Mouse (Mus musculus) thymus, postnatal 4 days (tissue): ENCODE data around the gene Sdf4.

Source experiments
- DNase-seq: peaks from one replicate; pipeline ENCODE4 v3.0.0; 2021

Gene Sdf4

GRCm38 (mm10) chr4:155992241-155992905 is at the start of gene Sdf4, which contains the start of gene B3galt6:
Gene Sdf4 (plus strand): TSS chr4:155992872.
Gene B3galt6 (minus strand): TSS chr4:155992649.
- peak; percentile 90 for DNase-seq

GRCm38 (mm10) chr4:155943049-155943452 is 49.6 kb upstream of the Sdf4 start:
- no peak for DNase-seq

GRCm38 (mm10) chr4:155943534-155944249 is 49.0 kb upstream of the Sdf4 start, which contains the start of gene Ube2j2:
Gene Ube2j2 (plus strand): TSS chr4:155943831.
- peak; percentile 95 for DNase-seq

- DNase-seq, result no peak
These were observed 48.4 kb upstream of the Sdf4 start for GRCm38 (mm10) chr4:155944271-155944670.

DNA sequence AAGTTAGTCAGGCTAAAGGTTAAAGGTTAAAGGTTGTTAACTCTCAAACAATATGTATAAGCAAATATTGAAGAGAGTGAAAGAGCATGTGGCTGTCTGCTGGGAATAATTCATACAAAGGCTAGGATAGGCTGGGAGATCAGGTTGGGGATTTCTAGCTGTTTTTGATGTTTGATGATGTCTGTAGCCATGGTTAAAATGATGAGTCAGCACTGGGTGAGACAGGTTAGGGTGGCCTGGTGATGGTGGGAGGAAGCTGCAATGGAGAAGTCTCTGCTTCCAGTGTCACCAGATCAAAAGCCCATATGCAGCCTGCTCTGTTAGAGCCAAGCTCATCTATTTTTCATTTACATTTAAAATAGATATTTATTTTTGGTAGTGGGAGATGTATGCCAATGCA is 45.6 kb upstream of the Sdf4 start:
- DNase-seq, result no peak

DNA sequence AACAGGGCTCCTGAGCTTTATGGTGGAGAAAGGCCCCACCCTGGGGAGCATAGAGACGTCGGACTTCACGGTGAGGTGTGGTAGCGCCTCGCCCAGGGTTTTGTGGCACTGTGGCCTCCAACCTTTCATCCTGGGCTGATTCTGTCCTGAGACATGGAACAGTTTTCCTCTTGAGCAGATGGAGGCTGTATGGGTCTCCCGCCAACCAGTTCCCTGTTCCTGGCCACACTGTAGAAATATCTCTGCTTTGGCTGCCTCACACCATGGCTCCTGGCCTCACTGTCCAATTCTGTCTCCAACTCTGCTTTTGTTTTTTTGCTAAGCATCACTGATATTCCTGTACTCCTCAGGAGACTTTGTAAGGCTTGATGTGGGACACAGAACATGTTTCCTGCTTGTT is 37.2 kb upstream of the Sdf4 start:
- no peak for DNase-seq

DNA sequence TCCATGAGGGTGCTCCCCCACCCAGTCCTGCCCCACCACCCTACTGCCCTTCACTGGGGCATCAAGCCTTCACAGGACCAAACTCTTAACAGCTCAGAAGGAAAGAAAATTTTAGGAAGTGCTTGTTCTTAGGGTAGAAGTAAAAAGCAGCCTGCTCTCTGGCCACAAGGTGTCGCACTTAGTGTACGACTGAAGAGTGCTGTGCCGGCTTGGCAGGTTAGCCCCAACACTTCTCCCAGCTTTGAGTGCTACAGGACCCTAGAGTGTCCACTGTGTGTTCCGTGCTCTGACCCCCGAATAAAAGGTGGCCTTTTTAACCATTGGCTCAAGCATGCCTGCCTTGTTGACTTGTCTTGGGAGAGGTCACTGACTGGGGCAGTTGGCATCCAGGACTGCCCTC is 33.4 kb upstream of the Sdf4 start:
- DNase-seq, result peak; percentile 86

DNA sequence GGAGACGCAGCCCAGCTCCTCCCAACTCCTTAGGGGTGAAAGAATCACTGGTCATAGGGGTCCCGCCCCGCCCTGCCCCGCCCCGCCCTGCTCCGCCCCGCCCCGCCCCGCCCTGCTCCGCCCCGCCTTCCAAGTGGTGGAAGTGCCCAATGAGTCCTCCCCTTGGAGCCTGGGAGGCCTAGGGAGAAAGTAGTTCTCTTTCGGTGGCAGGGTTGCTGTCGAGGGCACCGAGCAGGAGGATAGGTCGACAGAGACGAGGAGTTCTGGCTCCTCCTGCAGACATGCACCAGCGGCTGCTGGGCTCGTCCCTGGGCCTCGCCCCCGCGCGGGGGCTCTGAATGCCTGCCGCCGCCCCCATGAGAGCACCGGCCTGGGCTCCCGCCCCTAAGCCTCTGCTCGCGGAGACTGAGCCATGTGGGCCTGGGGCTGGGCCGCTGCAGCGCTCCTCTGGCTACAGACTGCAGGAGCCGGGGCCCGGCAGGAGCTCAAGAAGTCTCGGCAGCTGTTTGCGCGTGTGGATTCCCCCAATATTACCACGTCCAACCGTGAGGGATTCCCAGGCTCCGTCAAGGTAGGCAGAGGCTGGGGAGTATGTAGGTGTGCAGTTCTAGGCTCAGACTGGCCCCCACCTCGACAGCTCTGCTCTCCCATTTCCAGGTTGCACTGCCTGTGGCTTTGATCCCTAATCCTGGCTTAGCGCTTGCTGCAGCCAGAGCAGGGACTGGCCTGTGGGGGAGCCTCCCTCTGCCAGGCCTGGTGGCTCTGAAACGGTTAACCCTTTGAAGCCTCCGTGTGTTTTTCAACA is 30.3 kb upstream of the Sdf4 start, which contains the start of gene C1qtnf12:
TSS of gene C1qtnf12 (plus strand) at position 152 of the 805 bp plus-strand sequence.
- DNase-seq, result peak; percentile 54

DNA sequence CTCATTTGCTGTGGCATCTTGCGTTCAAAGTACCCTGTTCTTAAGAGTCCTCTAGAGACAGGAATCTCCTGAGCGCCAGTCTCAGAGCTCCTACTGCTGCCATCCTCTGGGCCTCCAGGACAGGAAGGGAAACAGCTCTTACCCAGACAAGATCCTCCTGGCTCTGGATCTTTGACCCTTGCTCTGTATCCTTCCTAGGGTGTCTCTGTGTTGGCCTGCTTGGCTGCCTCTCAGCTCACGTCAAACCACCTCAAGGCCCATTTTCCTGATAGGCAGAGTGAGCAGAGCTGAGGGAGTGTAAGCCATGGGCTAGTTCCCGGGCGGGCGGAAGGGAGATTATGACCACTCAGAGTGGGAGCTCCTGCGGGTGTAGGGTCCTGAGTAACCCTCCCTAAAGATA is 29.6 kb upstream of the Sdf4 start:
- no peak for DNase-seq

DNA sequence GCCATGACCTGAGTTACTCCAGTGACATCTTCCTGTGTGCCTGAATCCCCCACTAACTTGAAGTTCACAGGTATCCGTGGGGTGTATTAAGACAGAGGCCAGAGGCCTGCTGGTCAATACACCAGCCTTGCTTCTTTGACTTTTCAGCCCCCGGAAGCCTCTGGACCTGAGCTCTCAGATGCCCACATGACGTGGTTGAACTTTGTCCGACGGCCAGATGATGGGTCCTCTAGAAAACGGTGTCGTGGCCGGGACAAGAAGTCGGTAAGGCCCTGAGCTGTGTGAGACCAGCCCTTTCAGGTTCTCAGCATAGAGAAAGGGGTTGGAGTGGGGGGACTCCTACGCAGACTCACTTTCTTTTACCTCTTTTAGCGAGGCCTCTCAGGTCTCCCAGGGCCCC is 28.3 kb upstream of the Sdf4 start:
- DNase-seq, result no peak

- DNase-seq, result no peak
These were observed 23.5 kb upstream of the Sdf4 start for GRCm38 (mm10) chr4:155969043-155969653.

GRCm38 (mm10) chr4:155970286-155970685 is 22.4 kb upstream of the Sdf4 start:
- DNase-seq, result no peak

GRCm38 (mm10) chr4:155972651-155973050 is 20.0 kb upstream of the Sdf4 start:
- no peak for DNase-seq

DNA sequence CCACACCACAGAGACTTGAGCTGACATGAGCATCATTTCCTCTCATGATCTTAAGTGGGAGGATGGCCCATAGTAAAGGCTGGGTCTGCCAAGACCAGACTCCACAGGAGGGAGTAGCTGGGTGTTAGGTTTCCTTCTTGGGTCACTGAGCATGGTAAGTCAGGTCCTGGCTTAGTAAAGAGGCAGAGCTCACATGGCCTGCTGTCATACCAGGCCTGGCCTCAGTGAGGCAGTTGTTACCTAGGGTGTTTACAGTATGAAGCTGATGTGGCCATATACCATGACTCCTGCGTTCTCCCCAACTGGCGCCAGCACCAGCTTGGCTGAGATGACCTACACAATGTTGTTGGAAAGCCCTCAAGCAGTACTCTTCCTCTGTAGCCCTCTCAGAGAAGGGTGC is 19.4 kb upstream of the Sdf4 start:
- no peak for DNase-seq

GRCm38 (mm10) chr4:155981436-155982082 is 11.1 kb upstream of the Sdf4 start:
- no peak for DNase-seq

DNA sequence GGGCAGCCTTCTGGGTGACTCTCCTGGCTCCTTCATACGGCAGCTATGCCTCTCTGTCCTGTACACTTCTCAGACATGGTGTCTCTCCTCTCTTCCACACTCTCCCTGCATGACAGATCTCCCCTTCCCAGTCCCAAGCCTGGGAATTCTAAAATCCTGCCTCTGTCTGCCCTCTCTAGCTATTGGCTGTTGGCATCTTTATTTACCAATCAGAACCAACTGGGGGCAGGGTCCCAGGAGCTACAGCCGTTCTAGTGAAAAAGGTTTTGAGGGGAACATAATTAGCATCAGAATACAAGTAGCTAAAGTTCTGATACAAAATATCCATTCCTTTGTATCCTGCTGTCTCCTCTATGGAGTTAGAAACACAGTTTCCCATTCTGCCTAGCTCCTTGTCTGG is 8.9 kb upstream of the Sdf4 start:
- DNase-seq, result no peak

DNA sequence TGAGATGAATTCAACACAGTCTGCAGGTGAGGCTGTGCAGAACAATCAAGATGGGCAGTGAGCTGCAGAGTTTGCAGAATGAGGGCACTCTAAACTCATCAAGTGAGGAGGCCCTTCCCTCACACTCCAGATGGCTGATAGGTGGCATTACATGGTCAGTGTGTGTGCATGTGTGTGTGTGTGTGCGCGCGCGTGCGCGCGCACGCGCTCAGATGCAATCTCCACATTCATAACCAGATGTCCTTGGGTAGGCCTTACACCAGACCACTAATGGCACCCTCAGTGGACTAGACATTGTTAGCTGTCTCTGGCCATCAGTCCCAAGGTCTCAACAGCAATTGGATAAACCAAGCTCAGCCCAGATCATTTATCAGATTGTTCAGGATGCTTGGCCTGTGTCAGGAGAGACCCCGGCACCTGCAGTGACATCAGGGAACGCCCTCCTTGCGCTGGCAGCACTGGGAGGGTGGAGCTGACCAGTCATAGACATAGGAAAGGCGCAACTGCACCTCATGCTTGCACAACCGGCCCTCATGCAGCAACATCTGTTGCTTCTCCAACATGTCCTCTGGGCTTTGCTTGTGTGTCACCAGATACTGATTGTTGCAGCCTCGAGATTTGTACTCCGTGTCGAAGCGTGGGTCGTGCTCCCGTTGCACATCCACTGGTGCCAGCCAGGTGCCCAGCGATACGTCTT is 1.3 kb upstream of the Sdf4 start:
- no peak for DNase-seq

- DNase-seq, result peak; percentile 69
These were observed 803 bp upstream of the Sdf4 start for GRCm38 (mm10) chr4:155991908-155992230.

- peak; percentile 98 for DNase-seq
These were observed 355 bp downstream of the Sdf4 start for GRCm38 (mm10) chr4:155992906-155993547.

- no peak for DNase-seq
These were observed 934 bp downstream of the Sdf4 start for GRCm38 (mm10) chr4:155993606-155994005.

DNA sequence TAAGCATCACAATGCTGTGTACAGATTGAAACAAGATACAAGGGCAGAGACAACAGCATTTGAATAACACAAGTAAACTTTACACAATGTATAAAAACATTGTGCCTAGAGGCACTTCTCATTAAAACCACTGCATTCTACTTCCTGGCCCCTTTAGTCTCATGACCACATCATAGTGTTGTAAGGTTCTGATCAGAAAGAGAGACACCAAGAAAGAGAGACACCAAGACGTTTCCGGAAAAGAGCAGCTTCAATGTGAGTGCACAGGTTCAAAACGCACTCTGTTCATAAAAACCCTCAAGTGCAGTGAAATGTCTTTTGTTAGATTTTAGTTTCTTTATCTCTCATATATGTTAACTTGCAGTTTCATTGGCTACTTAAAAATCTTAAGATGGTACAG is 11.4 kb downstream of the Sdf4 start:
- no peak for DNase-seq

- no peak for DNase-seq
These were observed 15.7 kb downstream of the Sdf4 start for GRCm38 (mm10) chr4:156008369-156008768.
